Mouse (Mus musculus) cerebellum, adult 18-20 months (tissue): ENCODE results near the gene Csf2rb.
"Not testable (repeated sequence)": the region's sequence is repeated elsewhere in the genome, so short reads cannot be mapped to it uniquely, and the experiment has no call there.

Source experiments
- DNase-seq, 2 experiments: peaks; one replicate each; pipeline ENCODE4 v3.0.0; 2021

Csf2rb gene

DNA sequence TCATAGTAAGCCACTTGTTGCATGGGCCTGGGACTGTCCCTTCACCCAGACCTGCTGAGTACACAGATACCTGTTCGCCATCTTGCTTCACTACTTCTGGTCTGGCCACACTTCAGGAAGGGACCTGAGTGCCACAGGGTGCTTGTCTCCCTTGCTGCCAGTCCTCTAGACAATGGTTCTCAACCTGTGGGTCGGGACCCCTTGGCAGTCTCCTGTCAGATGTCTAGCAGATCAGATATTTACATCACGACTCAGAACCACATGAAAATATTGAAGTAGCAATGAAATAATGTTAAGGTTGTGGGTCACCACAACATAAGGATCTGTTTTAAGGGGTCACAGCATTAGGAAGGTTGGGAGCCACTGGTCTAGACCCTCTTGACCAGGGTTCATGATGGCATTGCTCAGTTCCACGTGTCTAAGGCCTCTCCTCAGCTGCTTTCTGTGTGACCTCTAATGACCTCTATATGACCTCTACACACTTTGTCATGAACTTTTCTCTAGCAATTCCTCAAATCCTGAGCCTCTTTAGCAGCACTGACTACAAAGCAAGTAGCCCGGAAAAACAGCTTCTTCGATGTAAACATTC lies 2.3 kb downstream of the Csf2rb start:
- DNase-seq, result not testable (repeated sequence)

DNA sequence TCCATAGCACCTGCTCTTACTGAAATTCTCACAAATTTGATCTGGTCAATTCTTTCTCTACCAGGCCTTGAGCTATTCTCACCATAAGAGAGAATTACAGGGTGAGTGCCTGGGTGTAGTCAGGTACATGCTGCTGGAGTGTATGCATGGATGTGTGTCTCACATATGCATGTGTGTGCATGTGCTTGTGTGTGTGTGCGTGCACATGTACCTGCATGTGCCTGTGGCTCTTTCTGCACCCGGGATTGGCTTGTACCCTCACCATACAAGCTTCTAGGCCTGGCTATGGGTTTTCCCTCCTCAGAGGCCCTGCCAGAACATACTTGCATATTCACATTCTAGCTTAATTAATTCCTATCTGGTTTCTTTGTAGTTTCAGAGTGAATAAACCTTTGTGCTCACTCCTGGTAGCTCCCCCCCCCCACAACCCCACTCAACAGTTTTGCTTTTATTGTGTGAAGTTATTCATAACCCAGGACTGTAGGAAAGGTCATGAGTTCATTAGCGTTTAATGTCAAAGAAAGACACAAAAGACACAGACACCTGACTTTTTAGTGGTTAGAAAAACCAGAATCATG lies 3.1 kb downstream of the Csf2rb start:
- no peak for DNase-seq

- DNase-seq, result not testable (repeated sequence)
These were observed 4.4 kb downstream of the Csf2rb start for GRCm38 (mm10) chr15:78329972-78330371.

DNA sequence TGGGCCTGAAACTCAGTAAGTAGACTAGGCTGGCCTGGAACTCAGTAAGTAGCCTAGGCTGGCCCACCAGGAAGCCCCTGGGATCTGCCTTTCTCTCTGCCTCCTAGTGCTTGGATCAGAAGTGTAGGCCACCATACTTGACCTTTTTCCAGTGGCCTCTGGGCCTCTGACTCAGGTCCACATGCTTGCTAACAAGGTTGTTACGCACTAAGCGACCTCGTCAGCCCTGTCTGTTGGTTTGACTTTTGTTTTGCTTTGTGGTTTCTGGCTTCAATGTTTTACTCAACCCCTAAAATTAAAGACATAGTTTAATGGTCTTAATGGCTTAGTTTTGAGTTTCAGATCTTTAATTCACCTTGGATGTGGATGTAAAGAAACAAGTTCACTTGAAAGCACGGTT lies 5.2 kb downstream of the Csf2rb start:
- no peak for DNase-seq

DNA sequence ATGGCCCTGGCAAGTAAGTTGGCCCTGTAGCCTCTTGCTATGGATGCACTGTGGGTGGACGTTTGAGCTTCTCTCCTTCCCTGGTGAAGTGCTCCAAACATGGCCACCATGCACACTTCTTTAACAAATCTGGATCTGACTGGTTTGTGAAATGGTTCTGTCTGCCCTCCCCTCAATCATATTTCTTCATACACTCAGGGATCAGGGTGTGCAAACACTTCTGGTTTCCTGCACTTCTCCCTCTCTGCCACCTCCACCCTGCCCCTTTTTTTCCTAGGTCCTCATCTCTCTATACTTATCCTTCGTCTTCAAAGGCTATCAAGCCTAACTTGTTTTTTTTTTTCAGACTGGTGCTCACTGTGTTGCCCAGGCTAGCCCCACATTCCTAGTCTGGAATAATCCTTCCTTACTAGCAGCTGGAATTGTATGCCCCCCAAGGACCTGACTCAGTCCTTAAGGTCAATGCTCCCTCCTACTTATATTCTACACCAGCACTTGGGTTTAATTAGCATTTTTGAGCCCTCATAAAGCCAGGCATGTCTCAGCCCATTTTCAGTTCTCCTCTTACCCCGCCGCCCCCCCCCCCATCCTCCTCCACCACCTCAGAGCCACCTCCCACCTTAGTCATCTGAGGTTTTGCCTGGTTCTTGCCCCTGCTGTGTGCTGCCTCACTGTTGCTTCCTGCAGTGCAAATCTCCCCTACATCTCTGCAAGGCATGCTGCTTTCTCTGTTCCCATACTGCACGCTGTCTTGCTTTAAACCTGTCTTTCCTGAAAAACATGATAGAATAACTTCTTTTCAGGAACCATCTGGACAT lies 6.2 kb downstream of the Csf2rb start:
- DNase-seq, result no peak

DNA sequence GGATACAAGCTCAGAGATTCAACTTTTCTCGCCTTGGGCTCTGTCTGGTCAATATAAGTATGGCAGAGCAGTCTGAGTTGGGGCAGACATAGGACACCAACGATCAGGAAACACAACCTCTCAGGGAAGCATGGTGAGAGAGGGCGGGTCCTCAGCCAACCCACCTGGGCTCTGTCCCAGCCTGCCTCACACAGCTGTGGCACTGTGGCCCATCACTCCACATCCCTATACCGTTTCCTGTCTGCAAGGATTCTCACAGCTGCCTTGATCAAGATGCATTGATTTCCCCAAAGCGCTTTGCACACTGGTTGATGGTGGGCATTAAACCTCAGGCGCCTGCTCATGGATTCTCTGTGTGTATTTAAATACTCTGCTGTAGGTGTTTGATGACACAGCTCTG lies 7.4 kb downstream of the Csf2rb start:
- DNase-seq, result no peak

- DNase-seq, result no peak
These were observed 8.8 kb downstream of the Csf2rb start for GRCm38 (mm10) chr15:78334380-78334779.

- DNase-seq, result peak; percentile 46 to 52
These were observed 14.3 kb downstream of the Csf2rb start for GRCm38 (mm10) chr15:78339627-78340423.

- not testable (repeated sequence) for DNase-seq
These were observed 15.4 kb downstream of the Csf2rb start for GRCm38 (mm10) chr15:78340919-78341318.

- DNase-seq, result no peak
These were observed 18.1 kb downstream of the Csf2rb start for GRCm38 (mm10) chr15:78343683-78344082.

GRCm38 (mm10) chr15:78344567-78344966 lies 19.0 kb downstream of the Csf2rb start:
- no peak for DNase-seq

- DNase-seq, result no peak
These were observed 26.1 kb downstream of the Csf2rb start for GRCm38 (mm10) chr15:78351586-78352165.

- peak; percentile 37 to 39 for DNase-seq
These were observed 29.4 kb downstream of the Csf2rb start for GRCm38 (mm10) chr15:78354958-78355357.

GRCm38 (mm10) chr15:78355548-78355947 lies 30.0 kb downstream of the Csf2rb start:
- DNase-seq, result no peak

GRCm38 (mm10) chr15:78365916-78366315 lies 40.4 kb downstream of the Csf2rb start:
- no peak for DNase-seq

DNA sequence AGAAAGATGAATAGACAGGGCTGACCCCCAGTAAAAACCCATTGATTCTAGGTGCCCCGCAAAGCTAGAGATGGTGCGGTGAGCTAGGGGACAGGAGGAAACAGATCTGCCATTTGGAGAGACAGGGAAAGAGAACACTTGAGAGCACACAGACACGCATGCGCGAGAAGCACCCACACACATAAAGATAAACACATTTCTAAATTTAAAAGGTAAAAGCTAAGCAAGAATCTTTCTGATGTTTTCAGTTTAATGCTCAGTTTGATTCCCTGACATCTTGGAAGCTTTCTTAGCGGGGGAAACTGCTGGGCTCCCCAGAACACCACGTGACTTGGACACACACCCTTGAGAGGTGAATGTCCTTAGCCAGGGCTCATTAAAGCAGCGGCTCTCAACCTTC lies 41.3 kb downstream of the Csf2rb start:
- DNase-seq, result no peak

- no peak for DNase-seq
These were observed 42.3 kb downstream of the Csf2rb start for GRCm38 (mm10) chr15:78367811-78368210.

- DNase-seq, result peak; percentile 28 to 56
These were observed 43.4 kb downstream of the Csf2rb start for GRCm38 (mm10) chr15:78368926-78369346.

GRCm38 (mm10) chr15:78369641-78370040 lies 44.1 kb downstream of the Csf2rb start:
- no peak for DNase-seq

DNA sequence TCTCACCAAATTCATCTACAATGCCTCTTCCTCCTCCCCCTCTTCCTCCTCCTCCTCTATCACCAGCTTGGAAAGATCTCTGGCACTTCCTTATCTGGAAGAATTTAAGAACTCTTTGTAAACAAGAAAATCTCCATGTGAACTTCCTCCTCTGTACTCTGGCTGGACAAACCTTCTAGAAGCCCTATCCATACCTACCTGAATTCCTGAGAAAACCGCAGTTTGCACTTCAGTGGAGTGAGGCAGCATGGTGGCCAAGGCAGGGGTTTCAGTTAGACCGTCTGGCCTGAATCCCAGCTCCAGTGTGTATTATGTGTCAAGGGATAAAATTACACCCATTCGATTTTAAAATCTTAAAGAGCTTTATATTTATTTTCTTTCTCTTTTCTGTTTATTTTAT lies 47.2 kb downstream of the Csf2rb start:
- DNase-seq, result no peak

DNA sequence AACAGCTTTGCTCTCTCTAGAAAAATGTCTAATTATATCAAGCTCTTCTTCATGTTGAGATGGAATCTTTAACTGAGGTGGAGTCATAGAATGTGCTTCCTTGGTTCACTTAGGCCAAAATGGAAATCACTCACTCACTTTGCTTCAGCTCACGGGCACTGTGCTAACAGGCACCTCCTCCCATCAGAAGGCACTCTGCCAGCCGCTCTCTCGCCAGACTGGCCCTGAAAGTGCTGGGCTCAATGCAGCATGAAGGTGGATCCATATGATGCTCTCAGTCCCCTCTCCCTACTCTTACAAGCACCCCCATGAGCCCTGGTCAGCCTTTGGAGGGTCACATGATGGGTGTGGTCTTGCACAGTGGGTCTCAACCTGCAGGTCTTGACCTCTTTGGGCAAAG lies 48.7 kb downstream of the Csf2rb start:
- peak; percentile 17 to 20 for DNase-seq

GRCm38 (mm10) chr15:78377859-78378258 lies 52.3 kb downstream of the Csf2rb start:
- DNase-seq, result no peak

- DNase-seq, result no peak
These were observed 53.0 kb downstream of the Csf2rb start for GRCm38 (mm10) chr15:78378556-78378955.
